Mouse (Mus musculus): ENCODE data around the gene Coq3. TPM values are rescaled to one million over a fixed set of nuclear protein-coding genes. Genes with fewer than 3 reads are reported as not detected.

Coq3 gene
- polyA plus RNA-seq, 1 experiment from 2014 or later = 15.6 TPM

DNA sequence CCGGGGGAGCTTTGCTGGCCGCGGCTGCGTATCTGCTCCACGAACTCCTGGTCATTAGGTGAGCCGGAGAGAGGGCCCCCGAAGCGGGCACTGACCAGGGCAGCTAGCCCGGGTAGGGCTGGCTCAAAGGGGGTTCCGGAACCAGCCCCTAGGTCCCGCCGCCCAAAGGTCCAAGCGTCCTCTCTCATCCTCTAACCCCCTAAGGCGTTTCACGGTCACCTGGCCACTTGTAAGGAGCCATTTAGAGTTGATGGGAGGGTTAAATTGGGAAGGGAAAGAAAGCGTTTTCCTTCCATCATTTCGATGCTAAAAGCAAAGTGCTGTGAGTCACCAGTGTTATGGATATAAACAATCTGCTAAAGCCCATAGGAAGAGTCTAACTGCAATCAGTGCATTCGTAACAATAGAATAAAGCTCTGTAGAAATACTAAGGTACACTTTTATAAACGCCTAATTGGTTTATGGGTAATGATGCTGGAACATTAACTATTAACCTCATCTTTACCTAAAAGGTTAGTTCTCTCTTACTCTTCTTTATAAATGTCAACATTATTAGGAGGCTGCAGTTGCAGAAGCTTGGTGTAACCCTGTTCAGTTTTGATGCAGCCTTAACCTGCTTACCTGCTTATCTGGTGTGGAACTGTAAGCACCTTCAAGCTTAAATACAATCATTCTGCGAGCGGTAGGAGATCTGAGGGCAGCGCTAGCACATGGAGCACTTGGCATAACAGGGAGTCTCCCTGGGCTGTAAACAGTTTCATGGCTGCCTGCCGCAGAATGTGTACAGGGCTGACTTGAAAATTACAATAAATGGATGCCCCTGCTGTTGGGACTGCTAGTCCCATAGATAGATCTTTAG lies 52.5 kb downstream of the Coq3 start:
- H3K9ac ChIP-seq (ENCODE audit: low read length) = peak overlapping the region; percentile 87
- no peaks in the 10 kb centered on the region for H3K4me1 ChIP-seq (replicated peaks; ENCODE audit: control insufficient read depth, insufficient read depth)
- H3K36me3 ChIP-seq (ENCODE audit: control insufficient read depth, insufficient read depth, low read length) = no peaks in the 10 kb centered on the region
- no peaks in the 10 kb centered on the region for H3K9me3 ChIP-seq (ENCODE audit: control insufficient read depth, low read length)
- H3K27me3 ChIP-seq (ENCODE audit: control insufficient read depth, insufficient read depth, low read length) = no peaks in the 10 kb centered on the region
- H3K4me3 ChIP-seq (ENCODE audit: low read depth, low read length) = peak overlapping the region; percentile 73
- H3K27ac ChIP-seq (replicated peaks) = peak overlapping the region; percentile 86
- ATAC-seq (ENCODE audit: low FRiP score, low TSS enrichment) (no peak; the same call in 1 of the 2 replicates), DNase-seq (ENCODE audit: low spot score) (no peak)
- H3K4me2 ChIP-seq (replicated peaks; ENCODE audit: low read depth) = peak overlapping the region; percentile 98
- TF ChIP-seq CTCF (IDR thresholded peaks at IDR 0.05; ENCODE audit: low read depth) (no peak), EP300 (optimal IDR thresholded peaks at IDR 0.05) (no peak)
- WGBS = 7% methylated on average over 23 of the region's 23 CpGs

DNA sequence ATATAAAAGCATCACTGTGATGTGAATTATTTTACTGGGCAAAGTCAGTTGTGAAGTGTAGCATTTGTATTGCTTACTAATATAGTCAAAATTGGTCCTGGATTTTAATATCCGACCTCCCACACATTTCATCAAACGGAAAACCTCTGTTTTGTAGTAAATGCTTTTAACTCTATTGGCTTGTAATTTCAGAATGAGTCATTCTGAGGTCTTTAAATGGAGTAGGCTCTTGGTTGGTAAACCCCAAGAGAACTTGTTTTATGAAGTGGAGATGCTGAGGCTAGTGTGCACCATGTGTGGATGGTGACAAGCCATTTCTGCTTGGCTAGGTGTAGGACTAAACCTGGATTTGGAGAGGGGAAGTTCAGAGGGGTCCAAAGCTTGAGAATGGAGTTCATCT lies 55.9 kb downstream of the Coq3 start:
- Histone ChIP-seq H3K27me3 (ENCODE audit: control insufficient read depth, insufficient read depth, low read length) (no peaks in the 10 kb centered on the region), H3K9ac (ENCODE audit: low read length) (no peak overlapping the region), H3K4me1 (replicated peaks; ENCODE audit: control insufficient read depth, insufficient read depth) (no peaks in the 10 kb centered on the region), H3K36me3 (ENCODE audit: control insufficient read depth, insufficient read depth, low read length) (no peaks in the 10 kb centered on the region), H3K4me2 (replicated peaks; ENCODE audit: low read depth) (no peak overlapping the region), H3K27ac (replicated peaks) (no peak overlapping the region), H3K4me3 (ENCODE audit: low read depth, low read length) (no peak overlapping the region), H3K9me3 (ENCODE audit: control insufficient read depth, low read length) (no peaks in the 10 kb centered on the region)
- no peak for ATAC-seq (ENCODE audit: low FRiP score, low TSS enrichment)
- no peak for DNase-seq (ENCODE audit: low spot score)
- WGBS = 86% methylated on average over 2 of the region's 2 CpGs
- no peak for TF ChIP-seq CTCF (IDR thresholded peaks at IDR 0.05; ENCODE audit: low read depth)
- no peak for TF ChIP-seq EP300 (optimal IDR thresholded peaks at IDR 0.05)

DNA sequence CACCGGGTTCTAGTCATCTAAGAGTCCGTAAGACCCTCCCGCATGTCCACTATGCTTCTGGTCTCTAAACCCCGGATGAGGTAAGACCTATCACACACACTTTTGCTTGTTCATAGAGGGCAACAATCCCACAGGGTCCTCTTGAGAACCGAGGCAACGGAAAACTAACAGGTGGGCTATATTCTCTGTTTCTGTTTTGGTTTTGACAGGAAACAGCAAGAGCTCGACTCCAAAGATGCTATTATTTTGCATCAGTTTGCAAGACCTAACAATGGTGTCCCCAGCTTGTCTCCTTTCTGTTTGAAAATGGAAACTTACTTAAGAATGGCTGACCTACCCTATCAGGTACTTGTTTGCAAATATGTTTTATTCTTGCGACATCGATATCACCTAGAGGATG lies 57.0 kb downstream of the Coq3 start:
- Histone ChIP-seq H3K9me3 (ENCODE audit: control insufficient read depth, low read length) (no peaks in the 10 kb centered on the region), H3K27ac (replicated peaks) (no peak overlapping the region), H3K36me3 (ENCODE audit: control insufficient read depth, insufficient read depth, low read length) (no peaks in the 10 kb centered on the region), H3K4me1 (replicated peaks; ENCODE audit: control insufficient read depth, insufficient read depth) (no peaks in the 10 kb centered on the region), H3K27me3 (ENCODE audit: control insufficient read depth, insufficient read depth, low read length) (no peaks in the 10 kb centered on the region), H3K4me3 (ENCODE audit: low read depth, low read length) (no peak overlapping the region), H3K4me2 (replicated peaks; ENCODE audit: low read depth) (no peak overlapping the region), H3K9ac (ENCODE audit: low read length) (no peak overlapping the region)
- ATAC-seq (ENCODE audit: low FRiP score, low TSS enrichment) (no peak), DNase-seq (ENCODE audit: low spot score) (no peak)
- WGBS = 87% methylated on average over 9 of the region's 9 CpGs
- TF ChIP-seq CTCF (IDR thresholded peaks at IDR 0.05; ENCODE audit: low read depth) = no peak
- TF ChIP-seq EP300 (optimal IDR thresholded peaks at IDR 0.05) = no peak

DNA sequence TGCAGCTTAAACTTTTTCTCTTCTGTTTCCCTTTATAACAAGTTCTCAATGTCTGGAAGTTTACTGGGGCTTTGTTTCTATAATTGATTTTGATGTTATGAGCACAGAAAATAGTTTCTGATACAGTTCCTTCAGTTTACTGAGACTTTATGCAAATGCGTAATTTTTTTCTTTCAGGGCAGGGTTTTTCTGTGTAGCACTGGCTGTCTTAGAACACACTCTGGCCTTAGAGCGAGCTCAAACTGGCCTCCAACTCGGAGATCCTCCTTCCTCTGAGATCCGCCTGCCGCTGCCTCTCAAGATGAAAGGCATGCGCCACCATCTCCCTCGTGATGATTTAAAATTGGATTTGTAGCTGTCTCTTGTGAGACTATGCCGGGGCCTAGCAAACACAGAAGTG lies 58.4 kb downstream of the Coq3 start:
- Histone ChIP-seq H3K27ac (replicated peaks) (no peak overlapping the region), H3K4me1 (replicated peaks; ENCODE audit: control insufficient read depth, insufficient read depth) (no peaks in the 10 kb centered on the region), H3K9me3 (ENCODE audit: control insufficient read depth, low read length) (no peaks in the 10 kb centered on the region), H3K27me3 (ENCODE audit: control insufficient read depth, insufficient read depth, low read length) (no peaks in the 10 kb centered on the region), H3K9ac (ENCODE audit: low read length) (no peak overlapping the region), H3K4me2 (replicated peaks; ENCODE audit: low read depth) (no peak overlapping the region), H3K4me3 (ENCODE audit: low read depth, low read length) (no peak overlapping the region), H3K36me3 (ENCODE audit: control insufficient read depth, insufficient read depth, low read length) (no peaks in the 10 kb centered on the region)
- DNase-seq (ENCODE audit: low spot score) (no peak), ATAC-seq (ENCODE audit: low FRiP score, low TSS enrichment) (no peak)
- no peak for TF ChIP-seq EP300 (optimal IDR thresholded peaks at IDR 0.05)
- no peak for TF ChIP-seq CTCF (IDR thresholded peaks at IDR 0.05; ENCODE audit: low read depth)
- WGBS = 90% methylated on average over 8 of the region's 8 CpGs

DNA sequence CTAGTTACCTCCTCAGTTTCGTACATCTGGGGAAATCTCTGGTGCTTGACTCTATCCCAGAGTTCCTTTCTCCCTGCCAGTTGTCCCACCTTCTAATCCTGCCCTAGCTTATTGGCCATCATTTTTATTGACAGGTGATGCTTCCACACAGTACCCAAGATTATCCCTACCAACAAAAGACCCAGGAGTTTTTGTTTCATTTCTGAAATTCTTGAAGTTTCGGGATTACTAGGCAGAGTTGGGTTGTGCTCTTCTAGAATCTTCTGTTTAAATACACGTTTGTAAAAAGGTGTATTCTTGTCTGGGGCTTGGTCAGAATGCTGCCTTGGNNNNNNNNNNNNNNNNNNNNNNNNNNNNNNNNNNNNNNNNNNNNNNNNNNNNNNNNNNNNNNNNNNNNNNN lies 65.2 kb downstream of the Coq3 start:
- no peak for ATAC-seq (ENCODE audit: low FRiP score, low TSS enrichment)
- Histone ChIP-seq H3K27ac (replicated peaks) (no peak overlapping the region), H3K27me3 (ENCODE audit: control insufficient read depth, insufficient read depth, low read length) (no peaks in the 10 kb centered on the region), H3K36me3 (ENCODE audit: control insufficient read depth, insufficient read depth, low read length) (no peaks in the 10 kb centered on the region), H3K4me1 (replicated peaks; ENCODE audit: control insufficient read depth, insufficient read depth) (no peaks in the 10 kb centered on the region), H3K9me3 (ENCODE audit: control insufficient read depth, low read length) (no peaks in the 10 kb centered on the region), H3K4me2 (replicated peaks; ENCODE audit: low read depth) (no peak overlapping the region), H3K4me3 (ENCODE audit: low read depth, low read length) (no peak overlapping the region), H3K9ac (ENCODE audit: low read length) (no peak overlapping the region)
- TF ChIP-seq EP300 (optimal IDR thresholded peaks at IDR 0.05) (no peak), CTCF (IDR thresholded peaks at IDR 0.05; ENCODE audit: low read depth) (no peak)
- 80% methylated on average over 3 of the region's 3 CpGs for WGBS
- no peak for DNase-seq (ENCODE audit: low spot score)

DNA sequence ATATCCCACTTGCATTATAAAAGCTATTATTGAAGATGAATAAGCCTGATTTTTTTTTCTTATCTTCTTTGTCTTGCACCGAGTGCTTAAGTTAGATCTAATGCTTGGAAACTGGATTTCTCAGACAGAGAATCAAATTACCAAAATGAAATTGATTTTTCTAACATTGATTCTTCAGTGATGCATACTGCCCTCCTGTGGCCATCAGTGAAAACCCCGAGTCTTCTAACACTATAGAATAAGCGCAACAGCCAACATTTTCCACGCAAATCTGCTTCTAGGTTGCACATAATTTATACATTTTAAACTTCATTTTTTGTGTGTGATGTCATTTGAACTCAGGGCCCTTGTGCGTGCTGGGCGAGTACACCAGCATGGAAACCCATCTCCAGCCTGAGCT lies 72.0 kb downstream of the Coq3 start:
- Histone ChIP-seq H3K27ac (replicated peaks) (no peak overlapping the region), H3K4me2 (replicated peaks; ENCODE audit: low read depth) (no peak overlapping the region), H3K4me1 (replicated peaks; ENCODE audit: control insufficient read depth, insufficient read depth) (no peaks in the 10 kb centered on the region), H3K4me3 (ENCODE audit: low read depth, low read length) (no peak overlapping the region), H3K9ac (ENCODE audit: low read length) (no peak overlapping the region), H3K9me3 (ENCODE audit: control insufficient read depth, low read length) (no peaks in the 10 kb centered on the region), H3K27me3 (ENCODE audit: control insufficient read depth, insufficient read depth, low read length) (no peaks in the 10 kb centered on the region), H3K36me3 (ENCODE audit: control insufficient read depth, insufficient read depth, low read length) (no peaks in the 10 kb centered on the region)
- no peak for TF ChIP-seq EP300 (optimal IDR thresholded peaks at IDR 0.05)
- TF ChIP-seq CTCF (IDR thresholded peaks at IDR 0.05; ENCODE audit: low read depth) = peak; percentile 81
- ATAC-seq (ENCODE audit: low FRiP score, low TSS enrichment) (no peak), DNase-seq (ENCODE audit: low spot score) (peak; percentile 19)
- 37% methylated on average over 6 of the region's 6 CpGs for WGBS

Data from stomach, postnatal 0 days (tissue).